Comparison of ENCODE assay signal across 9 mouse cellular contexts in the genomic region with DNA sequence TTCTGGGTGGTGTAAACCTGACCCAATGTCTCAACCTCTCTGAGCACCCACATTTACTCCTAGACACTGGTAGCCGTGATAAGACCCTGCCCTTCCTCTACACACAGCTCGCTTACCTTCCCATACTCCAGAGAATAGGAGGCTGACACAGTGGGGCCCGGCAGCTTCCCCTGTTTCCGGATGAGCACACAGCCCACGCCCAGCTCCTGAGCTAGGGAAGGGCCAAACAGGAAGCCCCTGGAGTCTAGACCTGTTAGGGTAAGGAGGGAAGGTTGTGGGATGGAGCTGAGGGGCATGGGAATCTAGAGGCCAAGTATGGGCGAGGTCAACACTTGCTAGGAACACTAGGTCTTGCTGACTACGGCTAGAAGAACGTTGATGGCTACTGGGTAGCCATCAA. TPM values are rescaled to one million over a fixed set of nuclear protein-coding genes. Genes with fewer than 3 reads are reported as not detected.
DNase-seq lines count a peak whose midpoint lies in the region; ATAC-seq and TF ChIP-seq lines count a peak whose summit lies in the region.
"Had no signal": no experiment of that assay in that cellular context is flagged by ENCODE, and none has a peak within 500 bp of the region (broad histone marks: within the 10 kb centered on the region; RNA-seq: fewer than 3 reads in every experiment).

No protein-coding gene starts in this region.

- no peaks in the 10 kb centered on the region for H3K9me3 ChIP-seq in embryonic facial prominence, embryonic 14.5 days (ENCODE audit: control insufficient read depth, low read length)
- no peaks in the 10 kb centered on the region for H3K9me3 ChIP-seq in limb, embryonic 11.5 days (ENCODE audit: control insufficient read depth, low read length)
- no peaks in the 10 kb centered on the region for H3K9me3 ChIP-seq in neural tube, embryonic 14.5 days (ENCODE audit: control insufficient read depth, low read length)

- WGBS in embryonic facial prominence, embryonic 14.5 days, result 70% methylated on average over 8 of the region's 8 CpGs
- 83% methylated on average over 8 of the region's 8 CpGs for WGBS in limb, embryonic 11.5 days
- 81% methylated on average over 8 of the region's 8 CpGs for whole genome bisulfite sequencing in neural tube, embryonic 14.5 days
- WGBS in thymus, adult 2 months, result 80% methylated on average over 8 of the region's 8 CpGs

- no peak for TF ChIP-seq POLR2A in thymus, adult 2 months (IDR thresholded peaks at IDR 0.05; ENCODE audit: control insufficient read depth, extremely low read depth, insufficient read depth, low read length, poor library complexity)

- peaks cover 26% of the 10 kb centered on the region for H3K4me1 ChIP-seq in embryonic facial prominence, embryonic 14.5 days (ENCODE audit: control insufficient read depth, insufficient read depth, low read length)
- H3K4me1 ChIP-seq in limb, embryonic 11.5 days (ENCODE audit: control insufficient read depth, insufficient read depth, low read length), result peaks cover 37% of the 10 kb centered on the region
- peaks cover 17% of the 10 kb centered on the region for H3K4me1 ChIP-seq in neural tube, embryonic 14.5 days (ENCODE audit: control insufficient read depth, insufficient read depth, low read length)
- H3K4me1 ChIP-seq in thymus, adult 2 months (replicated peaks; ENCODE audit: control insufficient read depth, insufficient read depth, low read length), result peaks cover 21% of the 10 kb centered on the region

- no peaks in the 10 kb centered on the region for H3K27me3 ChIP-seq in embryonic facial prominence, embryonic 14.5 days (replicated peaks; ENCODE audit: control insufficient read depth, insufficient read depth, low read length)
- H3K27me3 ChIP-seq in limb, embryonic 11.5 days (ENCODE audit: control insufficient read depth, insufficient read depth, low read length), result no peaks in the 10 kb centered on the region
- no peaks in the 10 kb centered on the region for H3K27me3 ChIP-seq in neural tube, embryonic 14.5 days (ENCODE audit: control insufficient read depth, insufficient read depth, low read length)
- no peaks in the 10 kb centered on the region for H3K27me3 ChIP-seq in thymus, adult 2 months (ENCODE audit: control insufficient read depth, insufficient read depth, low read length)

- peaks cover 44% of the 10 kb centered on the region for H3K36me3 ChIP-seq in embryonic facial prominence, embryonic 14.5 days (ENCODE audit: control insufficient read depth, insufficient read depth, low read length)
- peaks cover 23% of the 10 kb centered on the region for H3K36me3 ChIP-seq in limb, embryonic 11.5 days (ENCODE audit: control insufficient read depth, insufficient read depth, low read length)
- 0 out of 2 replicates have a peak, but pooled peaks cover 6% of the 10 kb centered on the region for H3K36me3 ChIP-seq in neural tube, embryonic 14.5 days (ENCODE audit: control insufficient read depth, insufficient read depth, low read length)
- H3K36me3 ChIP-seq in thymus, adult 2 months (ENCODE audit: control insufficient read depth, insufficient read depth, low read length), result peaks cover 18% of the 10 kb centered on the region

- peak overlapping the region; percentile 74 for H3K4me2 ChIP-seq in embryonic facial prominence, embryonic 14.5 days (ENCODE audit: low read depth, low read length)
- 0 out of 2 replicates have a peak overlapping the region, but pooled peaks have one; percentile 90 for H3K4me2 ChIP-seq in limb, embryonic 11.5 days (ENCODE audit: low read depth, severe bottlenecking)
- peak overlapping the region; percentile 95 for H3K4me2 ChIP-seq in neural tube, embryonic 14.5 days (ENCODE audit: low read depth, low read length)

- intact Hi-C loops in left cerebral cortex, adult 2 months (cut with DNase I), result no loop called here

- H3K9ac ChIP-seq in embryonic facial prominence, embryonic 14.5 days (ENCODE audit: low read depth, low read length), result peak overlapping the region; percentile 83; the same call in 1 of the 2 replicates
- H3K9ac ChIP-seq in limb, embryonic 11.5 days (ENCODE audit: low read length), result no peak overlapping the region
- no peak overlapping the region for H3K9ac ChIP-seq in neural tube, embryonic 14.5 days (replicated peaks; ENCODE audit: low read depth, low read length)

- no peak for DNase-seq in left cerebral cortex, adult 2 months (ENCODE audit: extremely low spot score in 1 of 2, low spot score in 2 of 2)
- DNase-seq in left cerebral cortex, adult 8-10 months (ENCODE audit: low spot score in 2 of 2), result no peak
- no peak for DNase-seq in embryonic facial prominence, embryonic 14.5 days (ENCODE audit: low spot score)
- DNase-seq in limb, embryonic 11.5 days (ENCODE audit: low spot score), result no peak
- no peak for DNase-seq in gastrocnemius, postnatal 4 days (ENCODE audit: low spot score in 2 of 2)
- no peak for DNase-seq in left cerebral cortex, adult 11 months (ENCODE audit: low spot score)
- no peak for DNase-seq in thymus, adult 2 months

- peak overlapping the region; percentile 78 for H3K4me3 ChIP-seq in left cerebral cortex, adult 2 months
- peak overlapping the region; percentile 64 for H3K4me3 ChIP-seq in embryonic facial prominence, embryonic 14.5 days (ENCODE audit: low read depth, low read length)
- H3K4me3 ChIP-seq in limb, embryonic 11.5 days (ENCODE audit: low read depth, low read length), result no peak overlapping the region; the same call in 1 of the 2 replicates
- peak overlapping the region; percentile 60; the same call in 1 of the 2 replicates for H3K4me3 ChIP-seq in neural tube, embryonic 14.5 days (ENCODE audit: low read depth, low read length)
- H3K4me3 ChIP-seq in thymus, adult 2 months (ENCODE audit: control insufficient read depth, insufficient read depth, low read length), result no peak overlapping the region

- no peak for ATAC-seq in embryonic facial prominence, embryonic 14.5 days (ENCODE audit: low read depth)
- no peak for ATAC-seq in limb, embryonic 11.5 days (ENCODE audit: insufficient number of reproducible peaks, low FRiP score, low TSS enrichment, low read depth)
- no peak for ATAC-seq in neural tube, embryonic 14.5 days (ENCODE audit: low read depth)
- ATAC-seq: inflammation-experienced regulatory T-cells, adult 6 months had no signal

- no peak overlapping the region; the same call in 1 of the 2 replicates for H3K27ac ChIP-seq in left cerebral cortex, adult 2 months
- H3K27ac ChIP-seq in embryonic facial prominence, embryonic 14.5 days (replicated peaks; ENCODE audit: low read depth, low read length), result no peak overlapping the region
- H3K27ac ChIP-seq in limb, embryonic 11.5 days (replicated peaks; ENCODE audit: low read depth, low read length), result no peak overlapping the region
- no peak overlapping the region for H3K27ac ChIP-seq in neural tube, embryonic 14.5 days (ENCODE audit: low read depth, low read length)
- H3K27ac ChIP-seq in thymus, adult 2 months (ENCODE audit: control insufficient read depth, insufficient read depth, low read length), result no peak overlapping the region

- no peak for TF ChIP-seq CTCF in left cerebral cortex, adult 2 months (IDR thresholded peaks at IDR 0.05)
- TF ChIP-seq CTCF in thymus, adult 2 months (IDR thresholded peaks at IDR 0.05; ENCODE audit: borderline replicate concordance, control insufficient read depth, extremely low read depth, insufficient read depth, low read length, poor library complexity), result no peak

RNA-seq across cellular contexts. Expression of a gene that starts 1.4 kb away (rescaled TPM):
- 10 to 100 TPM; 52.8 to 56.0 TPM for total RNA-seq in left cerebral cortex, adult 2 months (2021)
- 10 to 100 TPM; 52.8 to 60.2 (median 57.6) TPM for total RNA-seq in left cerebral cortex, adult 8-10 months (2022)
- polyA plus RNA-seq in embryonic facial prominence, embryonic 14.5 days (2014; fragmentation: Nextera tagmentation; extraction: Ambion mirVana), result 291 and 314 TPM in 2 replicates
- polyA plus RNA-seq in limb, embryonic 11.5 days (2014; fragmentation: Nextera tagmentation; extraction: Ambion mirVana), result 271 and 284 TPM in 2 replicates
- polyA plus RNA-seq in neural tube, embryonic 14.5 days (2014; fragmentation: Nextera tagmentation; extraction: Ambion mirVana), result 170 and 179 TPM in 2 replicates
- 10 to 100 TPM; 37.0 to 40.0 TPM for total RNA-seq in gastrocnemius, postnatal 4 days (2021)
- polyA plus RNA-seq in thymus, adult 2 months (2012; rRNA removed), result 119 and 136 TPM in 2 replicates

RNA-seq across cellular contexts. Expression of a gene that starts 7.5 kb away (rescaled TPM):
- total RNA-seq in left cerebral cortex, adult 2 months (2021), result 1 to 10 TPM; 2.5 to 5.0 TPM
- total RNA-seq in left cerebral cortex, adult 8-10 months (2022), result 1 to 10 TPM; 4.1 to 5.0 (median 4.4) TPM
- polyA plus RNA-seq in embryonic facial prominence, embryonic 14.5 days (2014; fragmentation: Nextera tagmentation; extraction: Ambion mirVana), result 32.9 and 33.7 TPM in 2 replicates
- 46.4 and 51.7 TPM in 2 replicates for polyA plus RNA-seq in limb, embryonic 11.5 days (2014; fragmentation: Nextera tagmentation; extraction: Ambion mirVana)
- 4.7 TPM in 2 replicates for polyA plus RNA-seq in neural tube, embryonic 14.5 days (2014; fragmentation: Nextera tagmentation; extraction: Ambion mirVana)
- 10 to 100 TPM; 14.7 to 17.1 TPM for total RNA-seq in gastrocnemius, postnatal 4 days (2021)
- 136 and 210 TPM in 2 replicates for polyA plus RNA-seq in thymus, adult 2 months (2012; rRNA removed)

RNA-seq across cellular contexts. Expression of a gene that starts 24.2 kb away (rescaled TPM):
- 1 to 10 TPM; 6.8 to 7.7 TPM for total RNA-seq in left cerebral cortex, adult 2 months (2021)
- total RNA-seq in left cerebral cortex, adult 8-10 months (2022), result 1 to 10 TPM; 5.6 to 6.7 (median 6.1) TPM
- polyA plus RNA-seq in embryonic facial prominence, embryonic 14.5 days (2014; fragmentation: Nextera tagmentation; extraction: Ambion mirVana), result 18.7 and 22.7 TPM in 2 replicates
- polyA plus RNA-seq in limb, embryonic 11.5 days (2014; fragmentation: Nextera tagmentation; extraction: Ambion mirVana), result 6.2 and 7.2 TPM in 2 replicates
- polyA plus RNA-seq in neural tube, embryonic 14.5 days (2014; fragmentation: Nextera tagmentation; extraction: Ambion mirVana), result 1.2 and 3.0 TPM in 2 replicates
- total RNA-seq in gastrocnemius, postnatal 4 days (2021), result 10 to 100 TPM; 51.5 to 54.6 TPM
- polyA plus RNA-seq in thymus, adult 2 months (2012; rRNA removed), result 93.6 and 106 TPM in 2 replicates

RNA-seq across cellular contexts. Expression of a gene that starts 36.0 kb away (rescaled TPM):
- total RNA-seq in left cerebral cortex, adult 2 months (2021), result 1 to 10 TPM; 8.1 to 8.3 TPM
- 10 to 100 TPM in 3 of 4 experiments, 1 to 10 TPM in 1; 9.3 to 11.5 (median 10.9) TPM for total RNA-seq in left cerebral cortex, adult 8-10 months (2022)
- polyA plus RNA-seq in embryonic facial prominence, embryonic 14.5 days (2014; fragmentation: Nextera tagmentation; extraction: Ambion mirVana), result 13.1 TPM in 2 replicates
- 5.2 and 5.5 TPM in 2 replicates for polyA plus RNA-seq in limb, embryonic 11.5 days (2014; fragmentation: Nextera tagmentation; extraction: Ambion mirVana)
- polyA plus RNA-seq in neural tube, embryonic 14.5 days (2014; fragmentation: Nextera tagmentation; extraction: Ambion mirVana), result 6.9 and 7.1 TPM in 2 replicates
- 10 to 100 TPM in 1 of 2 experiments, 1 to 10 TPM in 1; 9.7 to 10.3 TPM for total RNA-seq in gastrocnemius, postnatal 4 days (2021)
- 15.6 and 19.2 TPM in 2 replicates for polyA plus RNA-seq in thymus, adult 2 months (2012; rRNA removed)

RNA-seq across cellular contexts. Expression of a gene that starts 36.2 kb away (rescaled TPM):
- 10 to 100 TPM; 69.8 to 80.3 TPM for total RNA-seq in left cerebral cortex, adult 2 months (2021)
- total RNA-seq in left cerebral cortex, adult 8-10 months (2022), result 10 to 100 TPM; 73.8 to 84.5 (median 76.0) TPM
- polyA plus RNA-seq in embryonic facial prominence, embryonic 14.5 days (2014; fragmentation: Nextera tagmentation; extraction: Ambion mirVana), result 66.7 and 74.5 TPM in 2 replicates
- 45.0 and 45.4 TPM in 2 replicates for polyA plus RNA-seq in limb, embryonic 11.5 days (2014; fragmentation: Nextera tagmentation; extraction: Ambion mirVana)
- polyA plus RNA-seq in neural tube, embryonic 14.5 days (2014; fragmentation: Nextera tagmentation; extraction: Ambion mirVana), result 119 and 150 TPM in 2 replicates
- 10 to 100 TPM; 45.6 to 49.6 TPM for total RNA-seq in gastrocnemius, postnatal 4 days (2021)
- 104 and 133 TPM in 2 replicates for polyA plus RNA-seq in thymus, adult 2 months (2012; rRNA removed)

Comparison
In these comparisons a context has a peak if more than half of its experiments do, and no peak if none do; other contexts are left out.
1. H3K4me3 ChIP-seq: peak in left cerebral cortex, adult 2 months (single experiment), embryonic facial prominence, embryonic 14.5 days (single experiment) and neural tube, embryonic 14.5 days (single experiment); none in limb, embryonic 11.5 days (single experiment) and thymus, adult 2 months (single experiment).
2. Peak in every context shown above with its lines, with median percentiles within 50 percentile points of each other: H3K4me2 ChIP-seq.